Mouse (Mus musculus): ENCODE data around the gene Kat7. TPM values are rescaled to one million over a fixed set of nuclear protein-coding genes. Genes with fewer than 3 reads are reported as not detected.

Gene Kat7
- polyA plus RNA-seq, 1 experiment = not detected

DNA sequence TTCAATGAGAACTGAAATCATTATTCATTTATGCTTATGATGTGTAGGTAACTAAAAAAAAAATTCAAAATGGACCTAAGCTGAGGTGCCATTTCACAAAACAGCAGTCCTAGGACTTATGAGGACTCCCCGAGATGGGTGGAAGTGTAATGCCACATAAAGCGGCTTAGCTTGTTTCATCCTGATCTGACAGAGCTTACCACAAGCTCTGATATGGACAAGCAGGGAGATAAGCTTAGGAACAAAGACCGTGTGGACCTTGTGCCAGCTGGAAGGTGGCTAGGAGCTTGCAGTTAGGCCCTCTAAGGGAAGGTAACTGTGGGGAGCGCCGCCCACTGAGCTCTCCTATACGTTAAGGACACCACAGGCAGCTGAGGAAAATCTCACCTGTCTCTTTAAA, 34.0 kb downstream of the Kat7 start:
- Histone ChIP-seq H3K27ac (ENCODE audit: insufficient read depth, low read depth, low read length) (no peak overlapping the region), H3K4me3 (ENCODE audit: insufficient read depth, low read depth, low read length) (no peak overlapping the region), H3K4me1 (ENCODE audit: control insufficient read depth, insufficient read depth, low read length) (no peaks in the 10 kb centered on the region)
- TF ChIP-seq POLR2A (IDR thresholded peaks at IDR 0.05; ENCODE audit: insufficient read depth, low read depth, low read length) (no peak), CTCF (IDR thresholded peaks at IDR 0.05; ENCODE audit: insufficient read depth, low read depth, low read length) (no peak)
- WGBS = 92% methylated on average over 6 of the region's 6 CpGs

DNA sequence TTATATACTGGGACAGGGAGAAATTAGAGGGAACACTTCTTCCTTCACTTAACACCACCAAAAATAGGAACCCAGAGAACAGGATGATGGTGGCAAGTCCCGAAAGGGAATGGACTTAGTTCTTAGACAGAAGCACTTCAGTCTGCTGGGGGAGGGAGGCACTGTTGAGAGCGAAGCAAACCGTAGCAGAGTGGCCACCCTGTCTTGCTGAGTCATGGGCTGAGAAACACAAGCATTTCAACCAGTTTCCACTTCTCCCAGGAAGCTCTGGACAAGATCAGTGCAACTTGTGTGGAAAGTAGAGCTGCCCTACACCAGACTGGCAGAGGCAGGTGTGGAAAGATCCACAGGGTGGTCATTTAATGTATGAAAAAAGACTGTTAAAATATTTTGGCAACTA, 35.4 kb downstream of the Kat7 start:
- WGBS = 64% methylated on average over 3 of the region's 3 CpGs
- TF ChIP-seq POLR2A (IDR thresholded peaks at IDR 0.05; ENCODE audit: insufficient read depth, low read depth, low read length) (no peak), CTCF (IDR thresholded peaks at IDR 0.05; ENCODE audit: insufficient read depth, low read depth, low read length) (no peak)
- no peak overlapping the region for H3K4me3 ChIP-seq (ENCODE audit: insufficient read depth, low read depth, low read length)
- no peak overlapping the region for H3K27ac ChIP-seq (ENCODE audit: insufficient read depth, low read depth, low read length)
- no peaks in the 10 kb centered on the region for H3K4me1 ChIP-seq (ENCODE audit: control insufficient read depth, insufficient read depth, low read length)

DNA sequence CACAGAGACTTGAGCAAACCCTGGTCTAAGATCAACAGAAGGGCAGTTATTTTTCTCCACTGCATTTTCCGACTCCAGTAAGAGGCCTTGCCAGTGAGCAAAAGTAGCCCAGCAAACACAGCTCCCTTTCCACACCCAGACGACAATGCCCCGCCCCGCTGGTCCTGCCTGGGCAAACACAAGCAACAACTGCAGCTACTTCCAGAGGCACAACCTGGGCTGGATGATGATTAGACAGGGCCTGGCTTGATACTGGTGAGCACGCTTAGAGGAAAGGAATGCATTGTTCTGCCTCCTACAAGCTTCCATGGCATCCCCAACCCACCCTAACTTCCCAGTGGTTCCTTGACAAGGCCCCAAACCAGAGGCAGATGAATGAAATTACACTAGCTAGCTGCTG, 36.4 kb downstream of the Kat7 start:
- Histone ChIP-seq H3K27ac (ENCODE audit: insufficient read depth, low read depth, low read length) (no peak overlapping the region), H3K4me1 (ENCODE audit: control insufficient read depth, insufficient read depth, low read length) (no peaks in the 10 kb centered on the region), H3K4me3 (ENCODE audit: insufficient read depth, low read depth, low read length) (no peak overlapping the region)
- TF ChIP-seq CTCF (IDR thresholded peaks at IDR 0.05; ENCODE audit: insufficient read depth, low read depth, low read length) = no peak
- TF ChIP-seq POLR2A (IDR thresholded peaks at IDR 0.05; ENCODE audit: insufficient read depth, low read depth, low read length) = no peak
- WGBS = 76% methylated on average over 5 of the region's 5 CpGs

DNA sequence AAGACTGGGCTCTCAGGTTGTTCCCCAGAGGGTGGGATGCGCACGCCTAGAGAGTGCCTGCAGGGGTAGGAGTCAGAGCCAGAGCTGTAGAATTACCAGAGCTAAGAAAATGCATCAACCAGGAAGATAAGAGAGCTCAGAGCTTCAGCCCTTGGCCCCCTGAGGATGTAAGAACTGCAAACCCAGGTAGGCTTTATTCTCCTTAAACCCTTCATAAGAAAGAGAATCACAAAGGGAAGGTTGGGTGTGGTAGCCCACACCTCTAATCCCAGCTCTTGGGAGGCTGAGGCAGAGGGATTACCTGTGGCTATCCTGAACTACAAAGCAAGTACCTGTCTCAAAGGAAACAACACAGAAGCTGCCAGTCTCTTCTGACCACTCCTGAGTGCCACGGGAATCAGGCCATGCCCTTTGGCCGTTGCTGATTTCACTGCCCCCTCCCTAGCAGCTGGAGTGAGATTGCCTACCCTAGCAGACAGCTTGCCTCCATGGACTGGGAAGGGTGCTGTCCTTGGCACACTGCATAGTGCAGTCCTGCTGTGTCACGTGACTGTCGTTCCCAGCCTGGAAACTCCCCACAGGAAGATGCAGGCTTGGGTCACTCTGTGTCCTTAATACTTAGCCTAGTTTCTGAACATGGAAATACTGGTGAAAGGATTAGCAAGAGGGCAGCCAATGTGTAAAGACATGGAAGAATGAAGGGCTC, 43.4 kb downstream of the Kat7 start:
- WGBS = 50% methylated on average over 6 of the region's 6 CpGs
- Histone ChIP-seq H3K4me3 (ENCODE audit: insufficient read depth, low read depth, low read length) (no peak overlapping the region), H3K27ac (ENCODE audit: insufficient read depth, low read depth, low read length) (no peak overlapping the region), H3K4me1 (ENCODE audit: control insufficient read depth, insufficient read depth, low read length) (peaks cover 6% of the 10 kb centered on the region)
- TF ChIP-seq POLR2A (IDR thresholded peaks at IDR 0.05; ENCODE audit: insufficient read depth, low read depth, low read length) (no peak), CTCF (IDR thresholded peaks at IDR 0.05; ENCODE audit: insufficient read depth, low read depth, low read length) (no peak)

DNA sequence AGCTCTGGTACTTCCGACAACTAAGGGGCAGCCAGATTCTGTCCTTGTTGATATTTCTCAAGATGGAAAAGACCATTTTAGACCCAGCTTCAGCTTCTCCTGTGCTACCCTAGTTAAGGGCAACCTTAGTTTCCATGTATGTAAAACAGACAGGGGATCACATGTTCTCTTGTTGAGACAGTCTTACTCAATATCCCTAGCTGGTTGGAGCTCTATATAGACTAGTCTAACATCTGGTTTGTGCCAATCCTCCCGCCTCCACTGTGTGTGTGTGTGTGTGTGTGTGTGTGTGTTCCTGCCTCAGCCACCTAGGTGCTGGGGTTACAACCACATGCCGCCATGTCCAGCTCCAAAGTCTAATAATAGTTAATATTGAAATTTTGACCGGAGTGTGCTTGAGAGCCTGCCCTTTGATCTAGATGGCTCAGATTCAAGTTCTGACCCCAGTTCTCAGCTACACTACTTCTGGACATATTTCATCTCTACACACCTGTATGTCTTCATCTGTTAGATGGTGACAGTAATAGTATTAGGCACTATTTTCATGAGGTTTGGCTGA, 45.5 kb downstream of the Kat7 start:
- WGBS = 81% methylated on average over 4 of the region's 4 CpGs
- no peak overlapping the region for H3K4me3 ChIP-seq (ENCODE audit: insufficient read depth, low read depth, low read length)
- no peak overlapping the region for H3K27ac ChIP-seq (ENCODE audit: insufficient read depth, low read depth, low read length)
- TF ChIP-seq CTCF (IDR thresholded peaks at IDR 0.05; ENCODE audit: insufficient read depth, low read depth, low read length) (no peak), POLR2A (IDR thresholded peaks at IDR 0.05; ENCODE audit: insufficient read depth, low read depth, low read length) (no peak)
- H3K4me1 ChIP-seq (ENCODE audit: control insufficient read depth, insufficient read depth, low read length) = peaks cover 7% of the 10 kb centered on the region

DNA sequence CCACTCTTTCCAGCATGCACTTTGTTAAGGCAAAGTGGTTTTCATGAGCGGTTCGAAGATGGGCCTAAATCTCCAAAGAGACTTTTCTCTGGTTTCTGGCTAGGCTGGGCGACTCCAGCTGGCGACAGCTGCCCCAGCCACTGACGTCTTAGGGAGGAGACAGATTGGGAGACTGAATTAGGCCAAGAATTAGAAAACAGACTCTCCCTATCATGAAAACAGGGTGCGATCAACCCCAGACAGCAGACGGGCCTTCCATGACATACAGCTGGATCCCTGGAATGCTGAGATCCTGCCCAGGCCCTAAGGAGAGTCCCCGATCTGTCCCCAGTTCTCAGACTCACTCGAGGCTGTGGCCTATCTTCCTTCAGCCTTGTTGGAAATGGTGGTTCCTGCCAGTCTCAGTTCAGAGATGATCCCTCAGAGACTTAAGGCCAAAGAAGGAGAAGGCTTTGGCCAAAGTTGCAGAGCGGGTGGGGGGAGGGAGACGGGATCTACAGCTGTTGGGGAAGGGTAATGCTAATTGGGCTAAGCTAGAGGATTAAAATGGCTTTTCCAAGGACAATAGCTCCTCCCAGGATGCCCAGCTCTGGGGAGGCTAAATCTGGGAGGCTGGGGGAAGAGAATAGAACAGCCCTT, 46.1 kb downstream of the Kat7 start:
- WGBS = 55% methylated on average over 11 of the region's 11 CpGs
- H3K4me3 ChIP-seq (ENCODE audit: insufficient read depth, low read depth, low read length) = no peak overlapping the region
- peaks cover 9% of the 10 kb centered on the region for H3K4me1 ChIP-seq (ENCODE audit: control insufficient read depth, insufficient read depth, low read length)
- TF ChIP-seq POLR2A (IDR thresholded peaks at IDR 0.05; ENCODE audit: insufficient read depth, low read depth, low read length) (no peak), CTCF (IDR thresholded peaks at IDR 0.05; ENCODE audit: insufficient read depth, low read depth, low read length) (no peak)
- no peak overlapping the region for H3K27ac ChIP-seq (ENCODE audit: insufficient read depth, low read depth, low read length)

DNA sequence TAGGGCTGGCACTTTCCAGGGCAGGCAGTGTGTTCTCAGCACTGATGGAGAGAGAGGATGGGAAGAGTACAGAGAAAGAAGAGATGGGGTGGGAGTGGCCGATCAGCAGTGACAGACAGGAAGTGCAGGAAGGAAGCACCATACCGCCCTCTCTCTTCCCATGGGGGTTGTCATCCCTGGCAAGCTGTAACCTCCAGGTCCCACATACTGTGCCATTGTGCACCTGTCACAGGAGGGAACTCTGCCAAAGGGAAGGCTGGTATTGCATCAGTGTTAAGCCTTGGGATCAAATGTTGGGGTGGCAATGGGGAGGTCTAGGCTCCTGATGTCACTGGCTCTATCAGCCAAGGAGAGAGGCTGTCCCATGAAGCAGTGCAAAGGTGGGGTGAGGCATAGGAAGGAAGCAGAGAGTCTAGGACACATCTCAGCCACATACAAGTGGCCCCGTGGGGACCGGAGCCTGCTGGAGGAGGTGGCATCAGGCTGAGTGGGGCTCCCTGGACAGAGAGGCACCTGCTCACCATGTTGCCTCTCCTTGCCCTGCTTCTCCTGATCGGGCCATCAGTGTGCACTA, 48.8 kb downstream of the Kat7 start, which contains the start of gene Tac4:
Gene Tac4, plus strand, starts transcription at position 352 of the 574 bp plus-strand sequence.
- Histone ChIP-seq H3K4me1 (ENCODE audit: control insufficient read depth, insufficient read depth, low read length) (peaks cover 9% of the 10 kb centered on the region), H3K4me3 (ENCODE audit: insufficient read depth, low read depth, low read length) (no peak within 1 kb of the TSS), H3K27ac (ENCODE audit: insufficient read depth, low read depth, low read length) (no peak within 1 kb of the TSS)
- TF ChIP-seq POLR2A (IDR thresholded peaks at IDR 0.05; ENCODE audit: insufficient read depth, low read depth, low read length) (no peak), CTCF (IDR thresholded peaks at IDR 0.05; ENCODE audit: insufficient read depth, low read depth, low read length) (no peak)
- 65% methylated on average over 5 of the region's 5 CpGs for WGBS

DNA sequence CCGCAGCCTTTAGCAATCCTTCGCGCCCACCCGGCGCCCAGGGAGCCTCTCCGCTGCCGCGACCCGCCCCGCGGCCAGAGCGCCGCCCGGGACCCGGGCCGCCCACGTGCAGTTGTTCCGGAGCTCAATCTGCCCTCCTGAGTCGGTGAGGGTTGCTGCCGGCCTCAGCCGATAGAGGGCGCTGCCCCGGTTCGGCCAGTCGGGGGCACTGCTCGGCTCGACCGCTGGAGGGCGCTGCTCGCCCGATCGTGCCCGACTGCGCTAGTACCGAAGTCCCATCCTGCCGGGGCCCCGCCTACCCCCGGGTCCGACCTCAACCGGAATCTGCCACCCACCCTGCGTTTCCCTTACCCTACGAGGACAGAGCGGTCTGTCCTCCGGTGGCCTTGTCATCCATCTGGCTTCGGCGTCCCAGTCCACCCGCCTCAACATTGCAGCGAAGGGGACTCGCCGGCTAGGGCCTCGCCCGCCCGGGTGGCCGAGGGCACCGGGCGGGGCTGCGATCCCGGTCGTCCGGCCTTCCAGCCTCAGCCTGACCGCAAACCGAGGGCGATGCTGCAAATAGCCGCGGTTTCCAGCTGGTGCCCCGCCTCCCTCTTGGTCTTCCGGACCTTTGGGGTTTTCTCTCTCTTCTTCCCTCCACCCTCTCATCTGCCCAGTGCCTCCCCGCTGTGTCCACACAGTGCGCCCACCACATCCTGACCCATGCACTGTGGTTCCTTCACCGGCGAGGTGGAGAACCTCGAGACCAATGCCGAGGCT, 50.8 kb downstream of the Kat7 start:
- H3K27ac ChIP-seq (ENCODE audit: insufficient read depth, low read depth, low read length) = no peak overlapping the region
- TF ChIP-seq POLR2A (IDR thresholded peaks at IDR 0.05; ENCODE audit: insufficient read depth, low read depth, low read length) = no peak
- peak; percentile 100 for TF ChIP-seq CTCF (IDR thresholded peaks at IDR 0.05; ENCODE audit: insufficient read depth, low read depth, low read length)
- 2% methylated on average over 73 of the region's 73 CpGs for WGBS

More for the DNA sequence above, 50.8 kb downstream of the Kat7 start:
- Histone ChIP-seq H3K4me3 (ENCODE audit: insufficient read depth, low read depth, low read length) (peak overlapping the region; percentile 52), H3K4me1 (ENCODE audit: control insufficient read depth, insufficient read depth, low read length) (peaks cover 9% of the 10 kb centered on the region)
